Mouse (Mus musculus): ENCODE data around the gene Stoml3. TPM values are rescaled to one million over a fixed set of nuclear protein-coding genes. Genes with fewer than 3 reads are reported as not detected.

Gene Stoml3
- polyA plus RNA-seq, 1 experiment from 2014 or later, result 0.22 TPM

DNA sequence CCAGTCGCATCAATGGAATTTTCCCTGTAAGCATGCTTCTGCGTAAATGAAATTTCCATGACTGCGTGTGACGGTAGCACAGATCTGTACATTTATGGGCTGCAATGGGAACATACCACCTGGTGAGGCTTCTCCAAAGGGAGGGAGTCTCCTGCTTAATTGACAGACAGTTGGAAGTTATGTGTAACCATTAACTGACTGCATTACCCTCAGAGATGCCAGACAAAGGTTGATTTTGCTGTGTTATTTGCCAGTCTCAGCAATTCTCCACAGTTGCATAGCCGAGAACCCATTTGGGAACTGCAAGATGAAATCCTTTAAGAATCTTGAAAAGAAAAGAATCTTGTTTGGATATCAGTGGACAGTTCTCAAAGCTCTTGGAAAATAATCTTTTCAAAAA, 16.4 kb upstream of the Stoml3 start:
- Histone ChIP-seq H3K4me1 (ENCODE audit: insufficient read depth, low read length) (0 out of 2 replicates have a peak, but pooled peaks cover 5% of the 10 kb centered on the region), H3K9ac (replicated peaks; ENCODE audit: low read length) (no peak overlapping the region), H3K4me3 (ENCODE audit: low read length) (no peak overlapping the region), H3K27me3 (ENCODE audit: insufficient read depth, low read length) (no peaks in the 10 kb centered on the region), H3K4me2 (replicated peaks; ENCODE audit: low read depth, low read length) (no peak overlapping the region), H3K27ac (ENCODE audit: low read length) (peak overlapping the region; percentile 34; the same call in 1 of the 2 replicates), H3K9me3 (ENCODE audit: low read length) (no peaks in the 10 kb centered on the region), H3K36me3 (ENCODE audit: insufficient read depth, low read length) (peaks cover 66% of the 10 kb centered on the region)
- no peak for ATAC-seq (ENCODE audit: low FRiP score, low TSS enrichment)
- 88% methylated on average over 5 of the region's 5 CpGs for WGBS

DNA sequence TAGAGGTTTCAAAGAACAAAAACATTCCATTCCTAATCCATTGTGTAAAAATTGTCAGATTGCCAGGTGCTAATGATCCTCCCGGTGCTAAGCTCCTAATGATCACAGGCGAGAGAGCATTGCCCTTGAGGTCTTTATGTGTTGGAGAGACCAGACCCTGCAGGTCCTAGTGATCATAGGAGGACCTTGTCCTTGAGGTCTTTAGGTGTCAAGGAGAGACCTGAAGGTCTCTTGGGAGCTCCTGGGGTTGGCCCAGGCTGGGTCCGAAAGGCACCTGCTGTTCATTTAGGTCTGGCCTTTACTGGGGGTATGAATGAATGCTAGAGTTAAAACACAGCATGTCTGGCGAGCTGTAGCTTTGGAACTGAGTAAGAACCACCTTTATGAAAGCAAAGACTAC, 14.3 kb upstream of the Stoml3 start:
- no peaks in the 10 kb centered on the region for H3K27me3 ChIP-seq (ENCODE audit: insufficient read depth, low read length)
- no peak for ATAC-seq (ENCODE audit: low FRiP score, low TSS enrichment)
- H3K9me3 ChIP-seq (ENCODE audit: low read length), result no peaks in the 10 kb centered on the region
- H3K4me2 ChIP-seq (replicated peaks; ENCODE audit: low read depth, low read length), result no peak overlapping the region
- no peak overlapping the region for H3K4me3 ChIP-seq (ENCODE audit: low read length)
- H3K4me1 ChIP-seq (ENCODE audit: insufficient read depth, low read length), result no peaks in the 10 kb centered on the region
- no peak overlapping the region for H3K27ac ChIP-seq (ENCODE audit: low read length)
- 76% methylated on average over 4 of the region's 4 CpGs for WGBS
- H3K9ac ChIP-seq (replicated peaks; ENCODE audit: low read length), result no peak overlapping the region
- peaks cover 83% of the 10 kb centered on the region for H3K36me3 ChIP-seq (ENCODE audit: insufficient read depth, low read length)

DNA sequence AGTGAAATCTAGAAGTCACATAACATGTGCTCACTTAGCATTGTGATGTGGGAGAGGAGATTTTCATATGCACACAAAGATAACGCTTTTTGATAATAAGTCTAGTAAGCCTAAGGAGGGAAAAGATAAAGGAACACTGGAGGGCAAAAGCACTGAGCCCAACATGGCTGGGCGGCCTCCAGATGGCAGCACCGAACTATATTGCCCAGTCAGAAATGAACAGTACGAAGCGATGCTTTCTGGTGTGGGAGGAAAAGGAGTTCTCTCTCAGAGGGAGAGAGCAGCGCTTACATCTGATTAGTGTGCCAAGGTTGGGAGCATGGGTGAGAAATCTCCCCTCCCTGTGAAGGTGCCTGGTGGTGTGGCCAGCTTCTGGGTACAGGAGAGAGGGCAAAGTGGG, 12.6 kb upstream of the Stoml3 start:
- Histone ChIP-seq H3K36me3 (ENCODE audit: insufficient read depth, low read length) (peaks cover 84% of the 10 kb centered on the region), H3K9ac (replicated peaks; ENCODE audit: low read length) (no peak overlapping the region), H3K27ac (ENCODE audit: low read length) (no peak overlapping the region), H3K4me1 (ENCODE audit: insufficient read depth, low read length) (no peaks in the 10 kb centered on the region), H3K27me3 (ENCODE audit: insufficient read depth, low read length) (no peaks in the 10 kb centered on the region), H3K4me3 (ENCODE audit: low read length) (no peak overlapping the region), H3K4me2 (replicated peaks; ENCODE audit: low read depth, low read length) (no peak overlapping the region), H3K9me3 (ENCODE audit: low read length) (no peaks in the 10 kb centered on the region)
- ATAC-seq (ENCODE audit: low FRiP score, low TSS enrichment), result 0 out of 2 replicates have a peak, but pooled peaks have one; percentile 52
- WGBS, result 53% methylated on average over 6 of the region's 6 CpGs

DNA sequence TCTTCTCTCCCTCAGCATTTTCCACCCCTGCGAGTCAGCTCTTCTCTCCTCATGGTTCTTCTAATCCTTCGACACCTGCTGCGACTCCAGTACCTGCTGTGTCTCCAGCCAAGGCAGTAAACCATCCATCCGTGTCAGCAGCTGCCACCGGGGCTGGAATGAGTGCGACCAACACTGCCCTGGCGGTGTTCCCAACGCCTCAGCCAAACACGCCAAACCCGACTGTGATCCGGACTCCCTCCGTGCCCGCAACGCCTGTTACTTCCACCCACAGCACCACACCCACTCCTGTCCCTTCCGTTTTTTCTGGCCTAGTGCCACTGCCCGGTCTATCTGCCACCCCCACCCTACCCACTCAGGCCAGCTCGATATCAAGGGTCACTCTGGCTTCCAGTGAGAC, 11.0 kb upstream of the Stoml3 start:
- no peak overlapping the region for H3K4me3 ChIP-seq (ENCODE audit: low read length)
- 68% methylated on average over 17 of the region's 17 CpGs for WGBS
- H3K27ac ChIP-seq (ENCODE audit: low read length), result no peak overlapping the region
- H3K27me3 ChIP-seq (ENCODE audit: insufficient read depth, low read length), result no peaks in the 10 kb centered on the region
- no peaks in the 10 kb centered on the region for H3K9me3 ChIP-seq (ENCODE audit: low read length)
- peak; percentile 52; the same call in 1 of the 2 replicates for ATAC-seq (ENCODE audit: low FRiP score, low TSS enrichment)
- H3K4me1 ChIP-seq (ENCODE audit: insufficient read depth, low read length), result no peaks in the 10 kb centered on the region
- no peak overlapping the region for H3K4me2 ChIP-seq (replicated peaks; ENCODE audit: low read depth, low read length)
- peaks cover 82% of the 10 kb centered on the region for H3K36me3 ChIP-seq (ENCODE audit: insufficient read depth, low read length)
- H3K9ac ChIP-seq (replicated peaks; ENCODE audit: low read length), result no peak overlapping the region

DNA sequence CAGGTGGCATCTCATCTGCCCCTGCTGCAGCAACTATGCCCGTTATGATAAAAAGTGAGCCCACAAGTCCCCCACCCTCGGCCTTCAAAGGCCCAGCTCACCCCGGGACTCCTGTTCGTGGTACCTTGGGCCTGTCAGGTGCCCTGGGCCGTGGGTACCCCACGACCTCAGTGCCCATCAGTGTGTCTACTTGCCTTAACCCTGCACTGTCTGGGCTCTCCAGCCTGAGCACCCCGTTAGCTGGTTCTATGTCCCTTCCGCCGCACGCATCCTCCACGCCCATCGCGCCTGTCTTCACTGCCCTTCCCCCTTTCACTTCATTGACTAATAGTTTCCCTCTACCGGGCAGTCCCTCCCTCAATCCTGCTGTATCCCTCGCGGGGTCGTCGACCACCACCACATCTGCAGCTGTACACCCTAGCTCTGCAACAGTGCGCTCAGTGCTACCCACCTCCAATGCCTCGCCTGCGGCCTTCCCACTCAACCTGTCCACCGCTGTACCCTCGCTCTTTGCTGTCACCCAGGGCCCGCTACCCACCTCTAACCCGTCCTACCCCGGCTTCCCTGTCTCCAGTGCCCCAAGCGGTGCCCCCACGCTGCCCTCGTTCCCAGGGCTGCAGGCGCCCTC, 9.9 kb upstream of the Stoml3 start:
- Histone ChIP-seq H3K4me1 (ENCODE audit: insufficient read depth, low read length) (no peaks in the 10 kb centered on the region), H3K4me2 (replicated peaks; ENCODE audit: low read depth, low read length) (no peak overlapping the region), H3K9me3 (ENCODE audit: low read length) (no peaks in the 10 kb centered on the region), H3K27me3 (ENCODE audit: insufficient read depth, low read length) (no peaks in the 10 kb centered on the region), H3K4me3 (ENCODE audit: low read length) (no peak overlapping the region), H3K36me3 (ENCODE audit: insufficient read depth, low read length) (peaks cover 72% of the 10 kb centered on the region), H3K27ac (ENCODE audit: low read length) (no peak overlapping the region), H3K9ac (replicated peaks; ENCODE audit: low read length) (no peak overlapping the region)
- ATAC-seq (ENCODE audit: low FRiP score, low TSS enrichment), result peak; percentile 44; the same call in 1 of the 2 replicates
- WGBS, result 97% methylated on average over 30 of the region's 30 CpGs

DNA sequence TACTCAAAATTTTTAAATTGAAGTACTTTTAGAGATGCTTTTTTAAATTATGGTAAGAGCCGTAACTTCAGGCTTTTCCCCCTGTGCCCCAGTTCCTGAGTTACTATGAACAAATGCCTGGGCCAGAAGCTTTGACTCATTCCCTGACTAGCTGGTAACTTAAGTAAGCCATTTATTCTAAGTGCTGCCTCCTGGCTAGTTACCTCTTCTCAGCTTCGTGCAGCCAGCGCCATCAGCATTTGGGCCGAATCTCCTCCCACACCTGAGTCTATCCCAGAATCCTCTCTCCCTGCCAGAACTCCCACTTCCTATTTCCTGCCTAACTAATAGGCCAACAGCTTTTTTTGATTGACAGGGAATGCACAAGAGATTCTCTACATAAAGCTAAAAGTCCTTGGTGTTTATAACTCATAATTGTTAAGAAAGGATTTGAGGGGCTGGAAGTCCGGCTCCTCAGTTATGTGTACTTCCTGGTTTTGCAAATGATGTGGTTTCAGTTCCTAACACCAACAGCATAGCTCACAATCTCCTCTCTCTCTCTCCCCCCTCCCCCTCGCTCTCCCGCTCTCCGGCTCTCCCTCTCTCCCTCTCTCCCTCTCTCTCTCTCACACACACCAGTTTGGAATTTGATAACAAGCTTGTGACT, 4.9 kb upstream of the Stoml3 start:
- peaks cover 31% of the 10 kb centered on the region for H3K36me3 ChIP-seq (ENCODE audit: insufficient read depth, low read length)
- ATAC-seq (ENCODE audit: low FRiP score, low TSS enrichment), result no peak
- no peaks in the 10 kb centered on the region for H3K9me3 ChIP-seq (ENCODE audit: low read length)
- H3K27ac ChIP-seq (ENCODE audit: low read length), result no peak overlapping the region
- H3K4me1 ChIP-seq (ENCODE audit: insufficient read depth, low read length), result peaks cover 15% of the 10 kb centered on the region
- H3K9ac ChIP-seq (replicated peaks; ENCODE audit: low read length), result no peak overlapping the region
- H3K4me2 ChIP-seq (replicated peaks; ENCODE audit: low read depth, low read length), result no peak overlapping the region
- H3K27me3 ChIP-seq (ENCODE audit: insufficient read depth, low read length), result no peaks in the 10 kb centered on the region
- no peak overlapping the region for H3K4me3 ChIP-seq (ENCODE audit: low read length)
- 81% methylated on average over 8 of the region's 8 CpGs for WGBS

DNA sequence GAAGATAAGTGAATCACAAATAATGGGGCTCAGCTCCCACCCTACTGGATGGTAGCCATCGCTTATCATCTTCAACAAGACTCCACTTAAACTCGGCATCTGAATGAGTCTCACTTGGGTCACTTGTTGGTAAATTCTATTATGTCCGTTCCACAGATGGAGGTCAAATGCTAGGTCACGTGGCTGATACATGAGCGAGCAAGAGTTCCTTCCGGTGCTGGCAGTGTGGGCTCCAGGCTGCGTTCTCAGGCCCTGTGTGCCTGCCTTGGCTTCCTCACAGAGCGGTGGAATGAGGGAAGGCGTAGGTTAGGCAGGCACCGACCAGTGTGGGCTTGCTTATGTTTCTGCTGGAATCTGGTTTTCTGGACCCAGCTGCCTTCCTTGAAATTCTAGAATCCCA, 1.9 kb upstream of the Stoml3 start:
- Histone ChIP-seq H3K27me3 (ENCODE audit: insufficient read depth, low read length) (no peaks in the 10 kb centered on the region), H3K36me3 (ENCODE audit: insufficient read depth, low read length) (peaks cover 9% of the 10 kb centered on the region; the same call in 1 of the 2 replicates), H3K4me3 (ENCODE audit: low read length) (no peak overlapping the region), H3K9ac (replicated peaks; ENCODE audit: low read length) (no peak overlapping the region), H3K9me3 (ENCODE audit: low read length) (no peaks in the 10 kb centered on the region), H3K27ac (ENCODE audit: low read length) (no peak overlapping the region), H3K4me2 (replicated peaks; ENCODE audit: low read depth, low read length) (no peak overlapping the region), H3K4me1 (ENCODE audit: insufficient read depth, low read length) (peaks cover 15% of the 10 kb centered on the region)
- no peak for ATAC-seq (ENCODE audit: low FRiP score, low TSS enrichment)
- WGBS, result 69% methylated on average over 10 of the region's 10 CpGs

DNA sequence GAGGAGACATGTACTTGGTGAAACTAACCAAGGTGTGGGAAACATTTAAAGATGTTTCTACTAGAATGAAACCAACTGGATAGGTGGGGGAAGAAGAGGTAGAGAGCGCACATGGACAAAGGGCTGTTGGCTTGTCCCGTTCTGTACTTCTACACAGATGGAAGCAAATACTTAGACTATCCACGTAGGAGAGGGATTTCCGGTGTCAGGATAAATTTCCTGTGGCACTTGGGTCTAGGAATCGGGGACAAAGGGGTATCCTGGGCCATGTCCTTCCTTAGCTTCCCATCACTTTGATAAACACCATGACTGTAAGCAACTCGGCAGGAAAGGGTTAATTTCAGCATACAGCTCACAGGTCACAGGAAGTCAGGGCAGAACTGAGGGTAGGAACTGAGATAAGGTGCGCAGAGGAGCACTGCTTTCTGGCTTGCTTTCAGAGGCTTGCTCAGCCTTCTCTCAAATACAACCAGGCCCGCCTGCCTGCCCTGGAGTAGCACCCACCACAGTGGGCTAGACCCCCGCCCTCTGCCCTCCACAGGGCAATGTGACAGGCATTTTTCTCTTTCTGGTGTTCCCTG, 1.4 kb upstream of the Stoml3 start:
- Histone ChIP-seq H3K4me3 (ENCODE audit: low read length) (no peak overlapping the region), H3K4me2 (replicated peaks; ENCODE audit: low read depth, low read length) (no peak overlapping the region), H3K4me1 (ENCODE audit: insufficient read depth, low read length) (peaks cover 15% of the 10 kb centered on the region), H3K27me3 (ENCODE audit: insufficient read depth, low read length) (no peaks in the 10 kb centered on the region), H3K9ac (replicated peaks; ENCODE audit: low read length) (no peak overlapping the region), H3K27ac (ENCODE audit: low read length) (no peak overlapping the region), H3K36me3 (ENCODE audit: insufficient read depth, low read length) (peaks cover 5% of the 10 kb centered on the region; the same call in 1 of the 2 replicates), H3K9me3 (ENCODE audit: low read length) (no peaks in the 10 kb centered on the region)
- ATAC-seq (ENCODE audit: low FRiP score, low TSS enrichment), result no peak
- 54% methylated on average over 9 of the region's 9 CpGs for WGBS

DNA sequence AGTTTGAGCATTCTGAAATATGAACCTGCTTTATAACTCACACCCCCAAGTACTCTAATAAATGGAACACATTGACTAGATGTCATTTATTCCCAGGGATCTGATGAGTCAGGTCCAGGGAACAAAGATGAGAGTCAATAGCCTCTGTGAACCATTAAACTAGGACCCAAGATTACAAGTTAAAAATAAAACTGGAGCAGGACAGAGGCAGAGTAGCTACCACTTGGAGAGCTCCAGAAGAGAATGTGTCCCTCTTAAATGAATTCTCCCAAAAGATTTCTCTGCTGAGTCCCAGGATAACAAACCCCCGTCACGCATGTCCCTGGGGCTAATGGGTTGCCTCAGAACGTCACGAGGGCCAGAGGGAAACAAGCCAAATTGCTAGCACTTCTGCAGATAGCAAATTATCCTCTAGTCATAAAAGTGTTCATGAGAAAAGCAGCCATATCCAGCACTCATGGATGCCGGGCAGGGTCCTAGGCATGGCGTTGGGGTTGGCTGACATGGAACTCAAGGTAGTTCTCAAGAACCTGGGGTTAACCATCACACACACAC, 10.0 kb downstream of the Stoml3 start:
- 49% methylated on average over 6 of the region's 6 CpGs for WGBS
- peak; percentile 57; the same call in 1 of the 2 replicates for ATAC-seq (ENCODE audit: low FRiP score, low TSS enrichment)

DNA sequence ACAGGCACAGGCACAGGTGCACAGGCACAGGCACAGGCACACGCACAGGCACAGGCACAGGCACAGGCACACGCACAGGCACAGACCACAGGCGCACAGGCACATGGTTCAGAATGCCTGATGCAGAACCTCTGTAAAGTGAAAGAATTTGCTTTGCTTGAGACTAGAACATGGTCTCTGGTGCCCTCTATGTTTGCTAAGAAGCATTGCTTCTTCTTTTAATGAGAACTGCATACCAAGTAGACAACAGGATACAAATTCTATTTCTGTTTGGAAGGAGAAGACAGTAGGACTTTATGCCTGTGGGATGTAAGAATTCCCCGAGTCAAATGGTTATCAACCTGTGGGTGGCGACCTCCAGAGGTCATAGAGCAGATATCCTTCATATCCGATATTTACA, 14.0 kb downstream of the Stoml3 start:
- ATAC-seq (ENCODE audit: low FRiP score, low TSS enrichment), result no peak

More for the DNA sequence above, 10.0 kb downstream of the Stoml3 start:
- no peaks in the 10 kb centered on the region for H3K36me3 ChIP-seq (ENCODE audit: insufficient read depth, low read length)
- H3K4me1 ChIP-seq (ENCODE audit: insufficient read depth, low read length), result no peaks in the 10 kb centered on the region
- no peaks in the 10 kb centered on the region for H3K9me3 ChIP-seq (ENCODE audit: low read length)
- H3K4me2 ChIP-seq (replicated peaks; ENCODE audit: low read depth, low read length), result no peak overlapping the region
- peak overlapping the region; percentile 64 for H3K27ac ChIP-seq (ENCODE audit: low read length)
- no peaks in the 10 kb centered on the region for H3K27me3 ChIP-seq (ENCODE audit: insufficient read depth, low read length)
- no peak overlapping the region for H3K9ac ChIP-seq (replicated peaks; ENCODE audit: low read length)
- no peak overlapping the region for H3K4me3 ChIP-seq (ENCODE audit: low read length)

More for the DNA sequence above, 14.0 kb downstream of the Stoml3 start:
- WGBS, result 68% methylated on average over 6 of the region's 6 CpGs
- Histone ChIP-seq H3K36me3 (ENCODE audit: insufficient read depth, low read length) (no peaks in the 10 kb centered on the region), H3K4me2 (replicated peaks; ENCODE audit: low read depth, low read length) (no peak overlapping the region), H3K9ac (replicated peaks; ENCODE audit: low read length) (no peak overlapping the region), H3K4me1 (ENCODE audit: insufficient read depth, low read length) (no peaks in the 10 kb centered on the region), H3K9me3 (ENCODE audit: low read length) (no peaks in the 10 kb centered on the region), H3K27me3 (ENCODE audit: insufficient read depth, low read length) (no peaks in the 10 kb centered on the region), H3K27ac (ENCODE audit: low read length) (no peak overlapping the region), H3K4me3 (ENCODE audit: low read length) (no peak overlapping the region)
